Mouse (Mus musculus): ENCODE results near the gene Tubg2. TPM values are rescaled to one million over a fixed set of nuclear protein-coding genes. Genes with fewer than 3 reads are reported as not detected.

The Tubg2 gene
- total and polyA plus RNA-seq, 3 experiments, result 2.1 to 10.5 (median 4.7) TPM

- TF ChIP-seq MEF2A (IDR thresholded peaks at IDR 0.05; ENCODE audit: borderline replicate concordance, low read depth, low read length), result peak; percentile 79; the same call in 1 of the 2 replicates
- TF ChIP-seq ZKSCAN1 (IDR thresholded peaks at IDR 0.05; ENCODE audit: borderline replicate concordance, low read depth, low read length), result no peak
These were observed 44.5 kb upstream of the Tubg2 start (continued) for GRCm38 (mm10) chr11:101111178-101111577.

GRCm38 (mm10) chr11:101112186-101112585 is 43.5 kb upstream of the Tubg2 start:
- TF ChIP-seq MYC (IDR thresholded peaks at IDR 0.05; ENCODE audit: low read depth, low read length) (no peak), ZNF384 (IDR thresholded peaks at IDR 0.05; ENCODE audit: low read depth, low read length) (no peak), ZC3H11A (IDR thresholded peaks at IDR 0.05; ENCODE audit: low read depth, low read length) (no peak), MAX (IDR thresholded peaks at IDR 0.05; ENCODE audit: low read length) (peak; percentile 27), MAFK (IDR thresholded peaks at IDR 0.05; ENCODE audit: insufficient replicate concordance, low read length) (0 out of 2 replicates have a peak, but pooled peaks have one; percentile 19), NELFE (IDR thresholded peaks at IDR 0.05; ENCODE audit: low read depth, low read length) (peak; percentile 23; the same call in 1 of the 2 replicates), CHD2 (IDR thresholded peaks at IDR 0.05; ENCODE audit: low read length) (peak; percentile 46; the same call in 1 of the 2 replicates), TCF12 (IDR thresholded peaks at IDR 0.05; ENCODE audit: low read depth, low read length) (peak; percentile 42; the same call in 1 of the 2 replicates), USF2 (conservative IDR thresholded peaks at IDR 0.05; ENCODE audit: low read depth, low read length) (no peak), MXI1 (IDR thresholded peaks at IDR 0.05; ENCODE audit: low read depth, low read length) (0 out of 2 replicates have a peak, but pooled peaks have one; percentile 48), SMC3 (IDR thresholded peaks at IDR 0.05; ENCODE audit: low read depth, low read length) (no peak), RCOR1 (conservative IDR thresholded peaks at IDR 0.05; ENCODE audit: low read depth, low read length) (no peak), MAZ (IDR thresholded peaks at IDR 0.05; ENCODE audit: low read depth, low read length) (peak; percentile 53; the same call in 1 of the 2 replicates), IRF4 (IDR thresholded peaks at IDR 0.05; ENCODE audit: low read depth, low read length) (peak; percentile 77), ZMIZ1 (IDR thresholded peaks at IDR 0.05; ENCODE audit: low read depth, low read length) (no peak), SIN3A (IDR thresholded peaks at IDR 0.05; ENCODE audit: low read length) (peak; percentile 60; the same call in 1 of the 2 replicates), ETS1 (conservative IDR thresholded peaks at IDR 0.05; ENCODE audit: low read depth, low read length) (peak; percentile 52), UBTF (IDR thresholded peaks at IDR 0.05; ENCODE audit: low read depth, low read length) (0 out of 2 replicates have a peak, but pooled peaks have one; percentile 42), RAD21 (IDR thresholded peaks at IDR 0.05; ENCODE audit: low read depth, low read length) (no peak; the same call in 1 of the 2 replicates), POLR2A (IDR thresholded peaks at IDR 0.05; ENCODE audit: low read depth, low read length) (0 out of 2 replicates have a peak, but pooled peaks have one; percentile 21), BHLHE40 (IDR thresholded peaks at IDR 0.05; ENCODE audit: low read depth, low read length) (peak; percentile 55), MEF2A (IDR thresholded peaks at IDR 0.05; ENCODE audit: borderline replicate concordance, low read depth, low read length) (peak; percentile 90), EP300 (IDR thresholded peaks at IDR 0.05; ENCODE audit: low read length) (peak; percentile 25; the same call in 1 of the 2 replicates)
- dilution Hi-C loops (cut with MboI; ENCODE audit: extremely low pct_ligation_motif_present, extremely low pct_unique_long_range_greater_than_20kb, low sequenced_read_pairs) (no loop called here), in situ Hi-C loops (cut with MboI; ENCODE audit: low pct_ligation_motif_present, low pct_unique_long_range_greater_than_20kb, low sequenced_read_pairs) (no loop called here)
- Histone ChIP-seq H3K79me2 (replicated peaks; ENCODE audit: control insufficient read depth, extremely low read depth, insufficient read depth, poor library complexity, severe bottlenecking) (peaks cover 89% of the 10 kb centered on the region), H3K9ac (ENCODE audit: insufficient read depth, low read depth) (no peak overlapping the region; the same call in 1 of the 2 replicates), H3K27me3 (replicated peaks) (no peaks in the 10 kb centered on the region), H3K4me3 (replicated peaks in 1 of 3; ENCODE audit: low read depth in 2 of 3, low read length in 2 of 3, poor library complexity in 1 of 3) (no peak overlapping the region), H3K4me2 (ENCODE audit: insufficient read depth, low read depth, poor library complexity, severe bottlenecking) (peak overlapping the region; percentile 24; the same call in 1 of the 2 replicates), H3K4me1 (ENCODE audit: control insufficient read depth in 1 of 2, insufficient read depth in 2 of 2) (peaks cover 20 to 75% of the 10 kb centered on the region in 2 experiments), H3K27ac (ENCODE audit: insufficient read depth, low read depth) (peak overlapping the region; percentile 45), H3K36me3 (replicated peaks in 1 of 2; ENCODE audit: control insufficient read depth in 1 of 2, insufficient read depth in 1 of 2, low read length in 1 of 2) (peaks cover 15 to 60% of the 10 kb centered on the region in 2 experiments), H3K9me3 (replicated peaks; ENCODE audit: low read length) (peaks cover 13% of the 10 kb centered on the region)
- DNase-seq (ENCODE audit: extremely low read depth), result peak; percentile 64

Data from CH12.LX (cell line).